Mouse (Mus musculus): Measurements from ENCODE around the gene Myo1d.

DNA sequence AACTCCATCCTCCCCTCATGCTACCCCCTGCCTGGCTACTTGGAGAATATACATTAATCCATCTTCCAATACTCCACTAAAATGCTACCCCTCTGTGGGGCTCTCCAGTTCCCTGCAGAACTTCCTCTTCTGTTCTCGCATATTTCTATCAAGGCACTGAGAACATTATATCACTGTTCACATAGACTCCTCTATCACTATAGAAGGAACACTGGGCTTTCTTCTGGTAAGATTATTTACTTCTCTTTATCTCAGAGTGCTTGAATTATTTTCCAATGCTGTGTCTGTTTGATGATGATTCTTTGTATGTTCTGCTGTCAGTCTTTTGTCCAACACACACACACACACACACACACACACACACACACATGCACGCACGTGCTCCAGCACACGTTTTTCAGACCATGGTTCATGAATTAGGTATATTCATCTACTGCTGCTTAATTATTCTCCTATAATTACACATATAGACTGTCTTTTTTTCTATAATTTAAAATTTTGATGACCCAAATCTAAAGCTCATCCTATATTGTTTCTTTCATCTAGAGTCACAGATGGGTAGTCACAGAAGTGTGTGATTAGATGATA is 35.9 kb downstream of the Myo1d start:
- TF ChIP-seq CTCF (IDR thresholded peaks at IDR 0.05; ENCODE audit: insufficient read depth, low read depth, low read length) (no peak), POLR2A (IDR thresholded peaks at IDR 0.05; ENCODE audit: insufficient read depth, low read depth, low read length) (no peak)
